Mouse (Mus musculus) layer of hippocampus, postnatal 14 days (tissue): ENCODE measurements around the gene Pglyrp2. TPM values are rescaled to one million over a fixed set of nuclear protein-coding genes. Genes with fewer than 3 reads are reported as not detected.

Experiments used
- microRNA-seq, 2 experiments: library from miRNA; unstranded; fragments of <30 nt; microRNA quantifications; one replicate each; pipeline ENCODE4 v1.2.0; 2021
- total RNA-seq, 2 experiments: library from RNA; stranded (reverse); gene quantifications; 2 replicates each; pipeline ENCODE4 v1.2.3; 2021

The Pglyrp2 gene
- total RNA-seq, 2 experiments from 2014 or later = not detected

Small RNAs within 50 kb of the gene (microRNA-seq; reads per million reads assigned to microRNA genes)
- gene Gm22201 = 0 to 0.57 reads per million in 2 experiments

Other genes starting within 250 kb of the Pglyrp2 start
- under 1 TPM; 0.25 to 0.26 TPM for gene Ephx3, start 234.6 kb downstream of the Pglyrp2 start, total RNA-seq
- 100 to 1,000 TPM; 118 to 125 TPM for gene Brd4, start 139.4 kb downstream of the Pglyrp2 start, total RNA-seq
- 10 to 100 TPM; 83.8 to 86.1 TPM for gene Akap8, start 102.9 kb downstream of the Pglyrp2 start, total RNA-seq
- gene Akap8l, start 73.6 kb downstream of the Pglyrp2 start, total RNA-seq = 100 to 1,000 TPM; 134 to 157 TPM
- 10 to 100 TPM; 66.8 to 74.7 TPM for gene Wiz, start 34.7 kb downstream of the Pglyrp2 start, total RNA-seq
- 1 to 10 TPM; 2.6 to 3.1 TPM for gene Rasal3, start 20.6 kb downstream of the Pglyrp2 start, total RNA-seq
- not detected for gene Cyp4f39, start 28.6 kb upstream of the Pglyrp2 start, total RNA-seq
- 1 to 10 TPM; 3.9 to 6.5 TPM for gene Cyp4f17, start 81.9 kb upstream of the Pglyrp2 start, total RNA-seq
- gene Cyp4f16, start 112.4 kb upstream of the Pglyrp2 start, total RNA-seq = 1 to 10 TPM; 6.0 to 7.7 TPM
- gene Cyp4f37, start 197.1 kb upstream of the Pglyrp2 start, total RNA-seq = not detected
- gene Cyp4f40, start 234.7 kb upstream of the Pglyrp2 start, total RNA-seq = not detected